Mouse (Mus musculus) intestine, embryonic 15.5 days (tissue): ENCODE measurements around the gene Glt28d2. TPM values are rescaled to one million over a fixed set of nuclear protein-coding genes. Genes with fewer than 3 reads are reported as not detected.

ENCODE experiments used
- ATAC-seq: fragments of 200-750 bp; cut with Nextera tagmentation; 2 replicates; pipeline ENCODE4 v1.8.0; 2017; ENCODE audit warnings: moderate TSS enrichment, moderate library complexity
- H3K27ac ChIP-seq: fragments of 300-500 bp; sonication (generic); 2 replicates; pipeline ENCODE4 v1.5.1; 2015; ENCODE audit warnings: mild to moderate bottlenecking, inconsistent platforms
- H3K27me3 ChIP-seq: fragments of 300-500 bp; sonication (generic); replicated peaks from 2 replicates; pipeline ENCODE4 v1.6.1; 2015; ENCODE audit warnings: inconsistent platforms
- H3K36me3 ChIP-seq: fragments of 300-500 bp; sonication (generic); 2 replicates; pipeline ENCODE4 v1.6.1; 2015; ENCODE audit warnings: inconsistent platforms
- H3K4me1 ChIP-seq: fragments of 300-500 bp; sonication (generic); replicated peaks from 2 replicates; pipeline ENCODE4 v1.6.1; 2015; ENCODE audit warnings: inconsistent platforms
- H3K4me2 ChIP-seq: fragments of 300-500 bp; sonication (generic); replicated peaks from 2 replicates; pipeline ENCODE4 v1.6.1; 2015; ENCODE audit warnings: mild to moderate bottlenecking, inconsistent platforms
- H3K4me3 ChIP-seq: fragments of 300-500 bp; sonication (generic); replicated peaks from 2 replicates; pipeline ENCODE4 v1.5.1; 2015; ENCODE audit warnings: inconsistent platforms
- H3K9ac ChIP-seq: fragments of 300-500 bp; sonication (generic); 2 replicates; pipeline ENCODE4 v1.6.1; 2015; ENCODE audit warnings: inconsistent platforms
- H3K9me3 ChIP-seq: fragments of 300-500 bp; sonication (generic); 2 replicates; pipeline ENCODE4 v1.6.1; 2016; ENCODE audit warnings: inconsistent platforms
- WGBS: fragments of 180-500 bp; shearing (Covaris S2); methylation state at CpG from one replicate; pipeline ENCODE4 v1.1.7; 2015; 5-methylcytosine and 5-hydroxymethylcytosine counted together
- polyA plus RNA-seq: library from polyadenylated mRNA; unstranded; fragments of >200 nt; fragmentation: Nextera tagmentation; extraction: Ambion mirVana; gene quantifications from 2 replicates; pipeline ENCODE4 v1.2.1, GENCODE M21; 2015

Gene Glt28d2
- polyA plus RNA-seq, 1 experiment from 2014 or later: 2.7 TPM

GRCm38 (mm10) chr3:85914806-85915205 lies 27.5 kb upstream of the Glt28d2 start:
- no peak overlapping the region for H3K9ac ChIP-seq
- no peak for ATAC-seq
- H3K9me3 ChIP-seq: no peaks in the 10 kb centered on the region
- H3K4me2 ChIP-seq: no peak overlapping the region
- H3K4me1 ChIP-seq: no peaks in the 10 kb centered on the region
- H3K4me3 ChIP-seq: no peak overlapping the region
- H3K27ac ChIP-seq: no peak overlapping the region
- no peaks in the 10 kb centered on the region for H3K36me3 ChIP-seq
- no peaks in the 10 kb centered on the region for H3K27me3 ChIP-seq
- 88% methylated on average over 6 of the region's 6 CpGs for WGBS

GRCm38 (mm10) chr3:85907136-85907535 lies 19.8 kb upstream of the Glt28d2 start:
- ATAC-seq: no peak
- H3K4me2 ChIP-seq: no peak overlapping the region
- 79% methylated on average over 7 of the region's 7 CpGs for WGBS

GRCm38 (mm10) chr3:85904371-85904770 lies 17.1 kb upstream of the Glt28d2 start:
- Histone ChIP-seq H3K4me2 (no peak overlapping the region), H3K9me3 (no peaks in the 10 kb centered on the region), H3K4me1 (no peaks in the 10 kb centered on the region), H3K9ac (no peak overlapping the region), H3K27me3 (no peaks in the 10 kb centered on the region), H3K4me3 (no peak overlapping the region), H3K27ac (no peak overlapping the region), H3K36me3 (no peaks in the 10 kb centered on the region)
- no peak for ATAC-seq

More at GRCm38 (mm10) chr3:85907136-85907535, 19.8 kb upstream of the Glt28d2 start:
- Histone ChIP-seq H3K4me3 (no peak overlapping the region), H3K9me3 (no peaks in the 10 kb centered on the region), H3K9ac (no peak overlapping the region), H3K36me3 (no peaks in the 10 kb centered on the region), H3K27ac (no peak overlapping the region), H3K4me1 (no peaks in the 10 kb centered on the region), H3K27me3 (no peaks in the 10 kb centered on the region)

GRCm38 (mm10) chr3:85895020-85895419 lies 7.7 kb upstream of the Glt28d2 start:
- Histone ChIP-seq H3K4me3 (no peak overlapping the region), H3K27ac (no peak overlapping the region), H3K4me2 (no peak overlapping the region), H3K9ac (no peak overlapping the region), H3K4me1 (no peaks in the 10 kb centered on the region), H3K36me3 (no peaks in the 10 kb centered on the region), H3K9me3 (no peaks in the 10 kb centered on the region), H3K27me3 (no peaks in the 10 kb centered on the region)
- ATAC-seq: no peak
- 93% methylated on average over 5 of the region's 5 CpGs for WGBS

GRCm38 (mm10) chr3:85891571-85891970 lies 4.3 kb upstream of the Glt28d2 start:
- no peaks in the 10 kb centered on the region for H3K9me3 ChIP-seq
- no peak for ATAC-seq

GRCm38 (mm10) chr3:85888221-85888671 lies 930 bp upstream of the Glt28d2 start:
- Histone ChIP-seq H3K9ac (0 out of 2 replicates have a peak overlapping the region, but pooled peaks have one; percentile 57), H3K4me1 (peaks cover 12% of the 10 kb centered on the region), H3K9me3 (no peaks in the 10 kb centered on the region), H3K27ac (peak overlapping the region; percentile 58; the same call in 1 of the 2 replicates), H3K4me3 (peak overlapping the region; percentile 57), H3K4me2 (peak overlapping the region; percentile 94), H3K27me3 (no peaks in the 10 kb centered on the region), H3K36me3 (no peaks in the 10 kb centered on the region)
- peak; percentile 44 for ATAC-seq
- 18% methylated on average over 11 of the region's 11 CpGs for WGBS

More at GRCm38 (mm10) chr3:85891571-85891970, 4.3 kb upstream of the Glt28d2 start:
- Histone ChIP-seq H3K27ac (no peak overlapping the region), H3K27me3 (no peaks in the 10 kb centered on the region), H3K4me3 (no peak overlapping the region), H3K36me3 (no peaks in the 10 kb centered on the region), H3K9ac (no peak overlapping the region), H3K4me1 (peaks cover 12% of the 10 kb centered on the region), H3K4me2 (no peak overlapping the region)
- 72% methylated on average over 1 of the region's 1 CpGs for WGBS

- peaks cover 12% of the 10 kb centered on the region for H3K4me1 ChIP-seq
- no peaks in the 10 kb centered on the region for H3K36me3 ChIP-seq
- WGBS: 4% methylated on average over 22 of the region's 22 CpGs
- peak overlapping the region; percentile 94 for H3K4me2 ChIP-seq
- H3K27ac ChIP-seq: peak overlapping the region; percentile 49; the same call in 1 of the 2 replicates
- ATAC-seq: peak; percentile 27
- peak overlapping the region; percentile 57 for H3K9ac ChIP-seq
- H3K27me3 ChIP-seq: no peaks in the 10 kb centered on the region
- H3K4me3 ChIP-seq: peak overlapping the region; percentile 57
- H3K9me3 ChIP-seq: no peaks in the 10 kb centered on the region
These were observed 579 bp downstream of the Glt28d2 start for GRCm38 (mm10) chr3:85886636-85887238.

GRCm38 (mm10) chr3:85885906-85886305 lies 1.4 kb downstream of the Glt28d2 start:
- Histone ChIP-seq H3K27me3 (no peaks in the 10 kb centered on the region), H3K27ac (no peak overlapping the region), H3K36me3 (no peaks in the 10 kb centered on the region), H3K4me1 (peaks cover 12% of the 10 kb centered on the region), H3K4me2 (peak overlapping the region; percentile 94), H3K4me3 (0 out of 2 replicates have a peak overlapping the region, but pooled peaks have one; percentile 57), H3K9ac (no peak overlapping the region), H3K9me3 (no peaks in the 10 kb centered on the region)
- ATAC-seq: no peak
- WGBS: 44% methylated on average over 1 of the region's 1 CpGs

GRCm38 (mm10) chr3:85880687-85881086 lies 6.6 kb downstream of the Glt28d2 start:
- ATAC-seq: peak; percentile 98
- no peaks in the 10 kb centered on the region for H3K27me3 ChIP-seq

GRCm38 (mm10) chr3:85880068-85880467 lies 7.2 kb downstream of the Glt28d2 start:
- no peak for ATAC-seq
- Histone ChIP-seq H3K4me1 (no peaks in the 10 kb centered on the region), H3K4me3 (no peak overlapping the region), H3K27me3 (no peaks in the 10 kb centered on the region), H3K36me3 (no peaks in the 10 kb centered on the region), H3K27ac (no peak overlapping the region), H3K9ac (no peak overlapping the region), H3K9me3 (no peaks in the 10 kb centered on the region), H3K4me2 (no peak overlapping the region)
- 79% methylated on average over 8 of the region's 8 CpGs for WGBS

More at GRCm38 (mm10) chr3:85880687-85881086, 6.6 kb downstream of the Glt28d2 start:
- no peaks in the 10 kb centered on the region for H3K4me1 ChIP-seq
- no peak overlapping the region for H3K4me2 ChIP-seq
- H3K4me3 ChIP-seq: no peak overlapping the region
- no peaks in the 10 kb centered on the region for H3K36me3 ChIP-seq
- no peak overlapping the region for H3K9ac ChIP-seq
- H3K27ac ChIP-seq: no peak overlapping the region
- H3K9me3 ChIP-seq: no peaks in the 10 kb centered on the region
- WGBS: 51% methylated on average over 2 of the region's 2 CpGs

GRCm38 (mm10) chr3:85878911-85879310 lies 8.4 kb downstream of the Glt28d2 start:
- Histone ChIP-seq H3K4me2 (no peak overlapping the region), H3K4me3 (no peak overlapping the region), H3K4me1 (no peaks in the 10 kb centered on the region), H3K9me3 (no peaks in the 10 kb centered on the region), H3K9ac (no peak overlapping the region), H3K27ac (no peak overlapping the region), H3K27me3 (no peaks in the 10 kb centered on the region), H3K36me3 (no peaks in the 10 kb centered on the region)
- 68% methylated on average over 5 of the region's 5 CpGs for WGBS
- no peak for ATAC-seq

- H3K27me3 ChIP-seq: no peaks in the 10 kb centered on the region
- 22% methylated on average over 3 of the region's 3 CpGs for WGBS
- H3K27ac ChIP-seq: no peak overlapping the region
- H3K4me3 ChIP-seq: no peak overlapping the region
- H3K9ac ChIP-seq: no peak overlapping the region
- no peaks in the 10 kb centered on the region for H3K36me3 ChIP-seq
- H3K4me2 ChIP-seq: no peak overlapping the region
- no peak for ATAC-seq
- H3K4me1 ChIP-seq: no peaks in the 10 kb centered on the region
- 0 out of 2 replicates have a peak, but pooled peaks cover 2% of the 10 kb centered on the region for H3K9me3 ChIP-seq
These were observed 23.3 kb downstream of the Glt28d2 start for GRCm38 (mm10) chr3:85863996-85864395.

GRCm38 (mm10) chr3:85862886-85863285 lies 24.4 kb downstream of the Glt28d2 start:
- Histone ChIP-seq H3K9ac (no peak overlapping the region), H3K4me3 (no peak overlapping the region), H3K4me1 (no peaks in the 10 kb centered on the region), H3K9me3 (no peaks in the 10 kb centered on the region), H3K4me2 (no peak overlapping the region), H3K27me3 (no peaks in the 10 kb centered on the region), H3K36me3 (no peaks in the 10 kb centered on the region), H3K27ac (no peak overlapping the region)
- no peak for ATAC-seq
- WGBS: 83% methylated on average over 2 of the region's 2 CpGs
